Mouse (Mus musculus): ENCODE measurements around the gene Kif23. TPM values are rescaled to one million over a fixed set of nuclear protein-coding genes. Genes with fewer than 3 reads are reported as not detected.

Kif23 gene
- polyA plus RNA-seq, 1 experiment from 2014 or later = 18.6 TPM

GRCm38 (mm10) chr9:61965987-61966386 lies 19.4 kb upstream of the Kif23 start:
- H3K9me3 ChIP-seq = no peaks in the 10 kb centered on the region

DNA sequence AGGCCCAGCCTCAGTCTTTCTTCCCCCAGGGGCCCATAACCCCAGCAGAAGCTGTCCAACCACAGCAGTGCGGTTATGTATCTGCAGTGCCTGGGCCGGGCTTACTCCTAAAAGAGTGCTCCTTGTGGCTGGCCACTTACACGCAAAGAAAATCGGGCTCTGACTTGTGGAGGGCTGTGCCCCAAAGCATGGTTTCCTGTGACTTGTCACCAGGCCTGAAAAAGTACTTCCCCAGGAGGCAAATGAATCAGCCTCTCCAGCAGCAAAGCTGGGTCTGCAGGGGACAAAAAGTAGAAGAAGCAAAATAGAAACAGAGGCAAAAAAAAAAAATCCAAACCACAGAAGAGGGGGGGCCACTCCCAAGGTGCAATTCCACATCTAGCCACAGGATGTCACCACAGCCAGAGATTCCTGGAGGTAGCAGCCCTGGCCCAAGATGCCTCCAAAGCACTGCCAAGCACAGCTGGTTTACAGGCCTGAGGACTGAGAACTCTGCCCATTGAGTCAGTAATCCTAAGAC lies 18.9 kb upstream of the Kif23 start:
- no peaks in the 10 kb centered on the region for H3K36me3 ChIP-seq
- H3K4me1 ChIP-seq (replicated peaks) = no peaks in the 10 kb centered on the region
- 40% methylated on average over 4 of the region's 4 CpGs for WGBS
- no peak for ATAC-seq (ENCODE audit: low FRiP score)
- no peak overlapping the region for H3K9ac ChIP-seq
- H3K9me3 ChIP-seq = no peaks in the 10 kb centered on the region
- H3K4me2 ChIP-seq = no peak overlapping the region
- peaks cover 2% of the 10 kb centered on the region; the same call in 1 of the 2 replicates for H3K27me3 ChIP-seq
- H3K4me3 ChIP-seq = no peak overlapping the region
- H3K27ac ChIP-seq = 0 out of 2 replicates have a peak overlapping the region, but pooled peaks have one; percentile 23

More at GRCm38 (mm10) chr9:61965987-61966386, 19.4 kb upstream of the Kif23 start:
- Histone ChIP-seq H3K4me1 (replicated peaks) (no peaks in the 10 kb centered on the region), H3K9ac (no peak overlapping the region), H3K27ac (no peak overlapping the region), H3K4me2 (no peak overlapping the region), H3K4me3 (no peak overlapping the region), H3K27me3 (peaks cover 7% of the 10 kb centered on the region; the same call in 1 of the 2 replicates), H3K36me3 (no peaks in the 10 kb centered on the region)
- WGBS = 90% methylated on average over 7 of the region's 7 CpGs
- no peak for ATAC-seq (ENCODE audit: low FRiP score)

GRCm38 (mm10) chr9:61963356-61963755 lies 16.8 kb upstream of the Kif23 start:
- Histone ChIP-seq H3K4me3 (no peak overlapping the region), H3K9me3 (no peaks in the 10 kb centered on the region), H3K9ac (no peak overlapping the region), H3K36me3 (no peaks in the 10 kb centered on the region), H3K4me1 (replicated peaks) (no peaks in the 10 kb centered on the region), H3K4me2 (no peak overlapping the region), H3K27ac (no peak overlapping the region), H3K27me3 (no peaks in the 10 kb centered on the region)
- WGBS = 76% methylated on average over 6 of the region's 6 CpGs
- no peak for ATAC-seq (ENCODE audit: low FRiP score)

DNA sequence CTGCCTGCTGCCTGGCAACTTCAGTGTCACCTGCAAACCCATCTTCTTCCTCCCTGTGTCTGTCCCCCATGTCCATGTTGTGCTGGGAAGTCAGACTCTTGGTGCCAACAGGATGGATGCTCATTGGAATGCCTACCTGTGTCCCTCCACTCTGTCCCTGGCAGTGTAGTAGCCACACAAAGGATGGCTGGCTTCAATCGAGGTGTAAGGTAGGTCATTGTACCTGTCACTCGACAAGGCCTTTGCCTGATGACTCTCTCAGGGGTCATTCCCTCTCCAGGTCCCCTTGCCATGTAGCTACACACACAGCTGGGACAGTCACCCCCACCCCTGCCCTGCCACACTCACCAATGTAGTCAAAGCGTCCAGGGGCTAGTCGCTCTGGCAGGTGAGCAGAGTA lies 14.6 kb upstream of the Kif23 start:
- Histone ChIP-seq H3K27me3 (no peaks in the 10 kb centered on the region), H3K4me3 (no peak overlapping the region), H3K36me3 (no peaks in the 10 kb centered on the region), H3K4me1 (replicated peaks) (no peaks in the 10 kb centered on the region), H3K9me3 (no peaks in the 10 kb centered on the region), H3K27ac (no peak overlapping the region), H3K4me2 (no peak overlapping the region), H3K9ac (no peak overlapping the region)
- 93% methylated on average over 4 of the region's 4 CpGs for WGBS
- ATAC-seq (ENCODE audit: low FRiP score) = no peak

DNA sequence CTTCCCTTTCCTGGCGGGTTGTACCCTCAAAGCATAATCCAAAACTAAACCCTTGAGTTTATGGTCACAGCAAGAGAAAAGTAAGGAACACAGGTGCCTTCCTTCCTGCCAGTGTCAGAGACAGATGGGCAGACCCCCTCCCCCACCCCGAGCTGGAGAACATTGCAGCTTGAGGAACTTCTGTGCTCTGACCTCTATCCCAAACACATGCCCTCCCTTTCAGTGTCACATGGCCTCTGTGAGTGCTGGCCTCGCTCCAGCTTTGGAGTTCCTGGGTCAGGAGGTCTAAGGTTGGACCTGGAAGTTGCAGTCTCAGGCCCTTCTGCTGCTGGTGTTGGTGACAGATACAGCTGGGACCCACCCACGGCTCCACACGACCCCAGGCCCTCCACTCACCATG lies 14.2 kb upstream of the Kif23 start:
- H3K9me3 ChIP-seq = no peaks in the 10 kb centered on the region
- H3K27ac ChIP-seq = no peak overlapping the region
- 59% methylated on average over 5 of the region's 5 CpGs for WGBS
- no peak overlapping the region for H3K4me2 ChIP-seq
- ATAC-seq (ENCODE audit: low FRiP score) = no peak
- no peaks in the 10 kb centered on the region for H3K27me3 ChIP-seq
- H3K9ac ChIP-seq = no peak overlapping the region
- no peaks in the 10 kb centered on the region for H3K36me3 ChIP-seq
- H3K4me3 ChIP-seq = no peak overlapping the region
- no peaks in the 10 kb centered on the region for H3K4me1 ChIP-seq (replicated peaks)

DNA sequence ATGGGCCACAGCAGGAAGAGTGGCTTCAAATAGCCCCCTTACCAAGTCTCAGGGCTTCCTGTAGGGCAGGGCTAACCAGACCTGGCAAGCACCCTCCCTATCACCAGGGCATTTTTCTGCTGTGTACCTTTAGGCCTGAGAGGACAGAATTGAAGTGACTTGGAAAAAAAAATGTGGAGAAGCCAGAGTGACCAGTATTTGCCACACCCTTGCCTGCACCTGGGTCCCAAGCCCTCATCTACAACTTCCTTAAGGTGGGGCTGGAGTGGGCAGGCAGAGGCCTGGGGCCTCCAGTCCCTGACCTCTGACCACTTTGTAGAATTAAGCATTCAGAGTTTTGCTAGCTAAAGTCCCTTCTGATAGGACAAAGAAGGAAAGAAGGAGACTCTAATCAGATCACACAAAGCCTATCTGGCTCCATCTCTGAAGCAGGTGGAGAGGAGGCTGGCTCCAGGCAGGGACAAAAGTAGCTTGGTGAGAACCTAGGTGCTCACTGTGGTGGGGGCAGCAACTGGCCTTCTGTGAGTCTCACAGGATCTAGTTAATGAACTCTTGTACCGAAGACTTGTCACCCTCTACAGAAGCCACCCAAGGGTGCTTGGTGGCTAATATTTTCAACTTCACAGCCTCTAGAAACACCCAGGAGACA lies 13.5 kb upstream of the Kif23 start:
- H3K9me3 ChIP-seq = no peaks in the 10 kb centered on the region
- no peak overlapping the region for H3K4me2 ChIP-seq
- no peaks in the 10 kb centered on the region for H3K27me3 ChIP-seq
- H3K27ac ChIP-seq = no peak overlapping the region
- no peak overlapping the region for H3K9ac ChIP-seq
- H3K4me1 ChIP-seq (replicated peaks) = no peaks in the 10 kb centered on the region
- WGBS = 100% methylated on average over 1 of the region's 1 CpGs
- no peak overlapping the region for H3K4me3 ChIP-seq
- ATAC-seq (ENCODE audit: low FRiP score) = no peak
- no peaks in the 10 kb centered on the region for H3K36me3 ChIP-seq

GRCm38 (mm10) chr9:61954707-61955106 lies 8.1 kb upstream of the Kif23 start:
- no peak overlapping the region for H3K9ac ChIP-seq
- H3K4me1 ChIP-seq (replicated peaks) = no peaks in the 10 kb centered on the region
- no peak overlapping the region for H3K4me2 ChIP-seq
- H3K36me3 ChIP-seq = no peaks in the 10 kb centered on the region
- no peaks in the 10 kb centered on the region for H3K27me3 ChIP-seq
- no peak for ATAC-seq (ENCODE audit: low FRiP score)
- H3K4me3 ChIP-seq = no peak overlapping the region
- no peak overlapping the region for H3K27ac ChIP-seq
- H3K9me3 ChIP-seq = no peaks in the 10 kb centered on the region

DNA sequence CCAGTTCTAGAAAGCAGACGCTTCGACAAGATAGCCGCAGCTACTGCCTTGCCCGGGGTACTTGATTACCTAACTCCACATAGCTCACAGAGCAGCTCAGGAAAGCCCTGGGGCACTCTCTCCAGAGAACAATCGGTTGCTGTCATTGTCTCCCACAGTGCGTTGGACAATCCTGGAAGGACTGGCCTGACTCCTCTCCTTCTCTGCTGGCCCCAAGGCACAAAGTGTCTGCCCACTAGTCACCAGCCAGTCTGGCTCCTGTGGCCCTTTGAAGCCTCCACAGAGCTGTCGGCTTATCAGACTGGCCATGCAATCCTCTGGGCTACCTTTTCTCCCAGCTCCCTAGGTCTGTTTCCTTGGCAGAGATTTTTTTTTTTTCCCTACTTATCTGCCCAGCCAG lies 5.7 kb upstream of the Kif23 start:
- Histone ChIP-seq H3K9ac (no peak overlapping the region), H3K27me3 (no peaks in the 10 kb centered on the region), H3K36me3 (no peaks in the 10 kb centered on the region), H3K4me1 (replicated peaks) (peaks cover 7% of the 10 kb centered on the region), H3K9me3 (no peaks in the 10 kb centered on the region), H3K27ac (no peak overlapping the region), H3K4me3 (no peak overlapping the region), H3K4me2 (no peak overlapping the region)
- ATAC-seq (ENCODE audit: low FRiP score) = no peak
- WGBS = 49% methylated on average over 7 of the region's 7 CpGs

GRCm38 (mm10) chr9:61947402-61948346 lies 1.1 kb upstream of the Kif23 start:
- H3K36me3 ChIP-seq = no peaks in the 10 kb centered on the region
- H3K4me3 ChIP-seq = peak overlapping the region; percentile 68
- no peaks in the 10 kb centered on the region for H3K9me3 ChIP-seq
- H3K4me1 ChIP-seq (replicated peaks) = peaks cover 16% of the 10 kb centered on the region
- peak overlapping the region; percentile 71 for H3K9ac ChIP-seq
- peak; percentile 83 for ATAC-seq (ENCODE audit: low FRiP score)
- peak overlapping the region; percentile 100 for H3K4me2 ChIP-seq
- 8% methylated on average over 24 of the region's 24 CpGs for WGBS
- H3K27me3 ChIP-seq = no peaks in the 10 kb centered on the region
- H3K27ac ChIP-seq = no peak overlapping the region

DNA sequence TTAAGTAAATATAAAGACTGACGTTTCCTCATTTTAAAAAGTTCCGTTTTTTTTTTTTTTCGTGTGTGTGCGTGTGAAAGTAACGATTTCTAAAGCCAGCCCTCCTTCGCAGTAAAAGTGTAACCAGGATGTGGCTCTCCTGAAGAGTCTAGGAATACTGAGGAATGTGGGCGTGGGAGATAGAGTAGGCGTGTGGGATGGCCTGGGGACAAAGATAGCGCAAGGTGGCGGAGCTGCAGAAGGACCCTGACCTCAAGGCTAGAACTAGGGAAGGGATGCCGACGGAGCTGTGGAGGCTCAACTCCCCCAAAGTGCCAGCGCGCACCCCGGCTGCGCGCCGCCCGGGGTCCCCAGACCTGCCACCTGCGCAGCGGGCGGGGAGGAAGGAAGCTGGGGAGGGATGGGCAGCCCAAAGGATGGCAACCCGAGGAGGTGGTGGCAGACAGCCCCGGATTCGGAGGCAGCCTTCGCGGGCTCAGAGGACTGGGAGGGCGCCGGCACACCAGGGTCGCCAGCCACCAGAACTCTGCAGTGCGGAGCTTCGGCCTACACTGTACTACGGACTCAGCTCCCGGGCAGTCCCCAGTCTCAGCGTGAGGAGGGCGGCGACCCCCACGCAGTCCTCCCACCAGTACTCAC lies 482 bp downstream of the Kif23 start:
- under 1% methylated on average over 38 of the region's 38 CpGs for WGBS

GRCm38 (mm10) chr9:61941054-61941453 lies 5.5 kb downstream of the Kif23 start:
- no peak for ATAC-seq (ENCODE audit: low FRiP score)
- Histone ChIP-seq H3K4me3 (no peak overlapping the region), H3K4me1 (replicated peaks) (peaks cover 2% of the 10 kb centered on the region), H3K9ac (no peak overlapping the region), H3K36me3 (no peaks in the 10 kb centered on the region; the same call in 1 of the 2 replicates), H3K27ac (no peak overlapping the region), H3K4me2 (no peak overlapping the region), H3K9me3 (no peaks in the 10 kb centered on the region), H3K27me3 (no peaks in the 10 kb centered on the region)
- WGBS = 95% methylated on average over 3 of the region's 3 CpGs

More for the DNA sequence above, 482 bp downstream of the Kif23 start:
- H3K36me3 ChIP-seq = no peaks in the 10 kb centered on the region
- H3K27ac ChIP-seq = peak overlapping the region; percentile 52
- peak overlapping the region; percentile 100 for H3K4me2 ChIP-seq
- ATAC-seq (ENCODE audit: low FRiP score) = peak; percentile 89
- H3K9ac ChIP-seq = peak overlapping the region; percentile 77
- H3K27me3 ChIP-seq = no peaks in the 10 kb centered on the region
- peaks cover 16% of the 10 kb centered on the region for H3K4me1 ChIP-seq (replicated peaks)
- H3K9me3 ChIP-seq = no peaks in the 10 kb centered on the region
- peak overlapping the region; percentile 68 for H3K4me3 ChIP-seq

DNA sequence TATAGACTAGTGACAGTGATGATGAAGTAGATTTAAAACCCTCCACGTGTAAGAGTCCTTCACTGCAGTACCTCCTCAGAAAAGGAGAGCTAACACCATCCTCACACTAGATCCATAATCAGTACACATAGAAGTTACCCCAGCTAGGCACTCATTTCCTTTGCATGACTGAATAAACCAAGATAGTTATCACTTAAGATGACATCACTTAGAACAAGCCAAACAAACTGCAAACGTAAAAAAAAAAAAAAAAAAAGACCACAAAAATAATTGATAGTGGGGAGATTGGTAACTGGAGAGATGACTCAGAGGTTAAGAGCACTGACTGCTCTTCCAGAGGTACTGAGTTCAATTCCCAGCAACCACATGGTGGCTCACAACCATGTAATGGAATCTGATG lies 13.2 kb downstream of the Kif23 start:
- Histone ChIP-seq H3K4me1 (replicated peaks) (no peaks in the 10 kb centered on the region), H3K4me3 (no peak overlapping the region), H3K9ac (no peak overlapping the region), H3K36me3 (peaks cover 5% of the 10 kb centered on the region; the same call in 1 of the 2 replicates), H3K9me3 (no peaks in the 10 kb centered on the region), H3K4me2 (no peak overlapping the region), H3K27ac (no peak overlapping the region), H3K27me3 (no peaks in the 10 kb centered on the region)
- no peak for ATAC-seq (ENCODE audit: low FRiP score)
- 81% methylated on average over 2 of the region's 2 CpGs for WGBS

All from hindbrain, embryonic 13.5 days (tissue).